Comparison of ENCODE assay signal across 8 mouse cellular contexts in the genomic region with DNA sequence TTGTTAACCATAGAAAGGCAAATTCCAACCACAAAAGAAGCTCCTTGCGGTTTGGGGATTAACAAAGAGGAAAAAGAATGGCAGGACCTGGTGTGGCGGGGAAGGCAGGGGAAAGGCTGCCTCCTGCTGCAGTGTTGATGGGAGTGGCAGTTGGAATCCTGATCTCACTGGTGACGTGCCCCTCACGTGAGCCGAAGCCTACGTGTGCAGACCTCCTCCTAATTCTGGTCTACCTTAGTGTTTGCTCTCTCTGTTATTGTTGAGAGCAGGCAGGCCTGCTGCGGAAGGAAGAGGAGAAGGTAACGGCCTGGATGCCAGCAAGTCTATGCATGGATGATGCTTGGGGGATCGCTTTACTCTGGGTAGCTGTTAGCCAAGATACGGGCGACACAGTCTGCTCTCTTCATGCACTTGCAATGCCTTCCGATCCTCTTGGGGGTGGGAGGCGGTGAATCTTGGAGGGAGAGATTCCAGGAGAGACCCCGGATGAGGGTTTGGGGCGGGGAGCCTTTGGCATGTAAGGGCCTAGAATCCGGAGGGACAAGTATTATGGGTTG. TPM values are rescaled to one million over a fixed set of nuclear protein-coding genes. Genes with fewer than 3 reads are reported as not detected.
DNase-seq lines count a peak whose midpoint lies in the region; ATAC-seq lines count a peak whose summit lies in the region.

A gene (plus strand): TSS at position 212 of the 557 bp plus-strand sequence.

- H3K4me1 ChIP-seq in hindbrain, embryonic 11.5 days (replicated peaks; ENCODE audit: control insufficient read depth, insufficient read depth, low read length): no peaks in the 10 kb centered on the region
- no peaks in the 10 kb centered on the region for H3K4me1 ChIP-seq in lung, embryonic 16.5 days (replicated peaks; ENCODE audit: control insufficient read depth, insufficient read depth, low read length)

- no peaks in the 10 kb centered on the region for H3K9me3 ChIP-seq in hindbrain, embryonic 11.5 days (ENCODE audit: control insufficient read depth, low read length)
- H3K9me3 ChIP-seq in lung, embryonic 16.5 days (ENCODE audit: control insufficient read depth, low read length): no peaks in the 10 kb centered on the region

- H3K27ac ChIP-seq in hindbrain, embryonic 11.5 days (ENCODE audit: low read depth, low read length): peak within 1 kb of the TSS; percentile 91
- H3K27ac ChIP-seq in lung, embryonic 16.5 days (ENCODE audit: low read length): peak within 1 kb of the TSS; percentile 94

- no peaks in the 10 kb centered on the region for H3K36me3 ChIP-seq in hindbrain, embryonic 11.5 days (ENCODE audit: control insufficient read depth, insufficient read depth, low read length)
- peaks cover 6% of the 10 kb centered on the region; the same call in 1 of the 2 replicates for H3K36me3 ChIP-seq in lung, embryonic 16.5 days (ENCODE audit: control insufficient read depth, insufficient read depth, low read length)

- H3K4me3 ChIP-seq in hindbrain, embryonic 11.5 days (ENCODE audit: low read depth, low read length): peak within 1 kb of the TSS; percentile 45
- H3K4me3 ChIP-seq in lung, embryonic 16.5 days (ENCODE audit: low read length): peak within 1 kb of the TSS; percentile 58

- H3K27me3 ChIP-seq in hindbrain, embryonic 11.5 days (ENCODE audit: control insufficient read depth, insufficient read depth, low read length): peaks cover 6% of the 10 kb centered on the region; the same call in 1 of the 2 replicates
- no peaks in the 10 kb centered on the region for H3K27me3 ChIP-seq in lung, embryonic 16.5 days (ENCODE audit: control insufficient read depth, insufficient read depth, low read depth, low read length)

- ATAC-seq in frontal cortex, adult (ENCODE audit: low TSS enrichment): peak; percentile 98
- ATAC-seq in hindbrain, embryonic 11.5 days (ENCODE audit: low FRiP score): peak; percentile 96
- ATAC-seq in lung, embryonic 16.5 days (ENCODE audit: low read depth): peak; percentile 96

- peak within 1 kb of the TSS; percentile 43 for H3K4me2 ChIP-seq in hindbrain, embryonic 11.5 days (replicated peaks; ENCODE audit: low read depth, low read length)
- H3K4me2 ChIP-seq in lung, embryonic 16.5 days (ENCODE audit: low read depth, low read length): peak within 1 kb of the TSS; percentile 57

- WGBS in hindbrain, embryonic 11.5 days: 12% methylated on average over 16 of the region's 16 CpGs
- 12% methylated on average over 16 of the region's 16 CpGs for WGBS in lung, embryonic 16.5 days

- peak; percentile 82 for DNase-seq in NIH3T3 (ENCODE audit: low read depth)
- DNase-seq in cerebellum, adult 8-10 months: peak; percentile 59
- peak; percentile 75 for DNase-seq in hindbrain, embryonic 11.5 days (ENCODE audit: low spot score)
- peak; percentile 75 for DNase-seq in layer of hippocampus, adult 9-11 months
- DNase-seq in retina, adult 2 months (ENCODE audit: low read depth, low spot score): peak; percentile 41
- peak; percentile 42 to 60 for DNase-seq in urinary bladder, postnatal 4 days (ENCODE audit: low spot score in 2 of 2)

- H3K9ac ChIP-seq in hindbrain, embryonic 11.5 days (ENCODE audit: low read depth, low read length): peak within 1 kb of the TSS; percentile 64
- peak within 1 kb of the TSS; percentile 69 for H3K9ac ChIP-seq in lung, embryonic 16.5 days (ENCODE audit: low read length)

RNA-seq across cellular contexts. Expression of the gene that starts here (rescaled TPM):
- 50.2 and 54.4 TPM in 2 replicates for polyA plus RNA-seq in hindbrain, embryonic 11.5 days (2014; fragmentation: Nextera tagmentation; extraction: Ambion mirVana)
- 52.7 and 54.0 TPM in 2 replicates for polyA plus RNA-seq in lung, embryonic 16.5 days (2015; fragmentation: Nextera tagmentation; extraction: Ambion mirVana)

Comparison
In these comparisons a context has a peak if more than half of its experiments do, and no peak if none do; other contexts are left out.
1. Peak in every context shown above with its lines: DNase-seq, ATAC-seq, H3K4me3 ChIP-seq and H3K27ac ChIP-seq.